Mouse (Mus musculus): ENCODE measurements at regions not wholly inside any gene's neighbourhood (a gene's known extent, or its start where the extent isn't known, plus 50 kb on each side); places are given as distances from the start of the nearest gene placed in this dataset.

GRCm38 (mm10) chr13:57165367-57165766 is 269.6 kb upstream of the Trpc7 start:
- TF ChIP-seq POLR2A (IDR thresholded peaks at IDR 0.05; ENCODE audit: control insufficient read depth, low read depth, low read length) (no peak), CTCF (IDR thresholded peaks at IDR 0.05; ENCODE audit: control insufficient read depth, insufficient read depth, insufficient replicate concordance, low read depth, low read length) (no peak)
